Mouse (Mus musculus) liver, embryonic 13.5 days (tissue): Measurements from ENCODE around the gene Txlnb. TPM values are rescaled to one million over a fixed set of nuclear protein-coding genes. Genes with fewer than 3 reads are reported as not detected.
"Not testable (repeated sequence)": the region's sequence is repeated elsewhere in the genome, so short reads cannot be mapped to it uniquely, and the experiment has no call there.

Source experiments
- ATAC-seq: fragments of 200-750 bp; cut with Nextera tagmentation; 2 replicates; pipeline ENCODE4 v1.8.0; 2017; ENCODE audit warnings: low read depth, mild to moderate bottlenecking, moderate number of reproducible peaks, moderate library complexity
- DNase-seq: peaks from one replicate; pipeline ENCODE4 v3.0.0; 2022
- H3K27ac ChIP-seq: fragments of 300-500 bp; sonication (generic); 2 replicates; pipeline ENCODE4 v1.5.1; 2015; ENCODE audit warnings: moderate library complexity, mild to moderate bottlenecking, inconsistent platforms
- H3K27me3 ChIP-seq: fragments of 300-500 bp; sonication (generic); 2 replicates; pipeline ENCODE4 v1.6.1; 2015; ENCODE audit warnings: mild to moderate bottlenecking, inconsistent platforms
- H3K36me3 ChIP-seq: fragments of 300-500 bp; sonication (generic); 2 replicates; pipeline ENCODE4 v1.6.1; 2015; ENCODE audit warnings: mild to moderate bottlenecking, inconsistent platforms
- H3K4me1 ChIP-seq: fragments of 300-500 bp; sonication (generic); replicated peaks from 2 replicates; pipeline ENCODE4 v1.6.1; 2015; ENCODE audit warnings: inconsistent platforms
- H3K4me2 ChIP-seq: fragments of 300-500 bp; sonication (generic); 2 replicates; pipeline ENCODE4 v1.6.1; 2015; ENCODE audit warnings: inconsistent platforms, mild to moderate bottlenecking, moderate library complexity
- H3K4me3 ChIP-seq: fragments of 300-500 bp; sonication (generic); replicated peaks from 2 replicates; pipeline ENCODE4 v1.5.1; 2015; ENCODE audit warnings: mild to moderate bottlenecking, inconsistent platforms
- H3K9ac ChIP-seq: fragments of 300-500 bp; sonication (generic); 2 replicates; pipeline ENCODE4 v1.6.1; 2015; ENCODE audit warnings: mild to moderate bottlenecking, inconsistent platforms
- H3K9me3 ChIP-seq: fragments of 300-500 bp; sonication (generic); replicated peaks from 2 replicates; pipeline ENCODE4 v1.6.1; 2016; ENCODE audit warnings: inconsistent platforms
- WGBS: fragments of 180-500 bp; shearing (Covaris S2); methylation state at CpG from one replicate; pipeline ENCODE4 v1.1.7; 2015; ENCODE audit not compliant: insufficient replicate concordance; 5-methylcytosine and 5-hydroxymethylcytosine counted together
- polyA plus RNA-seq: library from polyadenylated mRNA; unstranded; fragments of >200 nt; fragmentation: Nextera tagmentation; extraction: Ambion mirVana; gene quantifications from 2 replicates; pipeline ENCODE4 v1.2.1, GENCODE M21; 2015

The Txlnb gene
- polyA plus RNA-seq = 0.16 and 0.19 TPM in 2 replicates

DNA sequence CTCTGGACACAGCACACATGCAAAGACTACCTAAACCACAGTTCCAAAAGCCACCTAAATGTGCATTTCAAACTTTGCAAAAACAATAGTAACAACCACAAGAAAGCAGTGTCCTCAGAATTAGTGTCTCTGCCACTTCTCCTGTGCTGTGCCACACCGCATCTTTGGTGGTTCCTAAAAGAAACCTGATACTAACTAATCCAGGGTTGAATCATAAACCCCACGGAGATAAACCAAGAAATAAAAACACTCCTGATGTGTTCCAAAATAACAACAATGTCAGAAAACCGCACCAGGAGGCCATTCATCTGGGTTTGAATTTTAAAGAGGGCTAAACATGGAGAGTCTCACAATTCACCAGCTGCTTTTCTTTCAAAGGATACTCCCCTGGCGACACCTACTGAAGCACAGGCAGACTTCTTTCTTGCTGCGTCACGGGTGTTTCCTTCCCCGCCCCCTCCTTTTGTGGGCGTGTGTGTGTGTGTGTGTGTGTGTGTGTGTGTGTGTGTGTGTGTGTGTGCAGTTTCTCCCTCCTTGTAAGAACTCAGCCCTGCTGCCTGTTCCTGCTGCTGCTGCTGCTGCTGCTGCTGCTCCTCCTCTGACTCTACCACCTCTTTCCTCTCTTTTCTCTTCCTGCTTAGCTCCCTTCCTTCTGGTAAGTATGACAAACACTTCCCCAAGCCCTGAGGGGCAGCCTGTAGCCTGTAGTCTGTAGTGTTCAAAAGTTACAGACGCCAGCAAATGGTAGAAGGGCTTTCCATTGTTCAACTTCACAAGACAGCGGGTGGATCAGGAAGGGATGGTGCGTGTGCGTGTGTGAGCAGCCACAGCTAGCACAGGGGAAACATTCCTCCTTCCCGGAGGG is at the start of gene Txlnb:
TSS of gene Txlnb (plus strand) at position 460 of the 865 bp plus-strand sequence.
- Histone ChIP-seq H3K27me3 (no peaks in the 10 kb centered on the region), H3K4me3 (no peak within 1 kb of the TSS), H3K27ac (no peak within 1 kb of the TSS), H3K4me1 (peaks cover 4% of the 10 kb centered on the region; the same call in 1 of the 2 replicates), H3K4me2 (peak within 1 kb of the TSS; percentile 32), H3K9me3 (no peaks in the 10 kb centered on the region), H3K9ac (no peak within 1 kb of the TSS), H3K36me3 (no peaks in the 10 kb centered on the region)
- ATAC-seq (peak; percentile 68), DNase-seq (peak; percentile 6)
- 13% methylated on average over 12 of the region's 13 CpGs for WGBS

DNA sequence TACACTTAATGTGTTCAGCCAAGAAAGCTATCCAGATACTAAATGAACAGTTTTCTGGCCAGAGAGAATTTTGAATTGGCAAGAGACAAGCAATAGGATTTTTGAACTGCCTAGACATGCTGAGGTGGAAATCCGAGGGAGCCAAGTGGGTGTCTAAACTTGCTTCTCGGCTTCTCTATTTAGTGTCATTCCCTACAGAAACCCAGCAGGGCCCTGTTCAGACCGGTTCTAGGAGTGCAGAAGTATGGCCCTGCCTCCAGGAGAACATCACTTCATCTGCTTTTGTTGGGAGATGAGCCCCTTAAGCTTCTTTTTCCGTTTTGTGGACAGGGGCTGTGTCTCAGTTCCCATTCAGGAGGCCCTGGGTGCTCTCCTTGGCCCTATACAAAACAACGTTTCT is 43.5 kb upstream of the Txlnb start:
- H3K9me3 ChIP-seq = no peaks in the 10 kb centered on the region
- no peak overlapping the region for H3K9ac ChIP-seq
- no peaks in the 10 kb centered on the region for H3K27me3 ChIP-seq
- 58% methylated on average over 5 of the region's 5 CpGs for WGBS
- DNase-seq (no peak), ATAC-seq (no peak)
- H3K4me2 ChIP-seq = no peak overlapping the region
- no peaks in the 10 kb centered on the region for H3K36me3 ChIP-seq
- no peak overlapping the region for H3K4me3 ChIP-seq
- no peak overlapping the region for H3K27ac ChIP-seq
- no peaks in the 10 kb centered on the region for H3K4me1 ChIP-seq

DNA sequence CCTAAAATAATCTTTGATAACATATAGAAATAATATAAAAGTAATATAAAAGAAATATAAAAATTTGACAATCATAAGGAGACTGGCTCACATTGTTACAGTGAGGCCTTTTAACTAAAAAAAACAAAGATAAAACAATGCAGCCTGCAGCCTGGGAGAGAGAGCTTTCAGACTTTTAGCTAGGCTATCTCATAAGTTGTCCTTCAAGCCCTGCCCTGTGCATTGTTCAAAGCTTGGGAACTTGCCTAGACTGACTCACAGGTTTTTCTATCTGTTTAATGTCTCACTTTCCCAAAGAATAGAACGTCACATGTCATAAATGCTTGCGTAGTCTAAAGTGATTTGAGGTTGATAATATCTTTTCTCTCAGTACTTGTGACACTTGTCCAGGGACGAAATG is 36.3 kb upstream of the Txlnb start:
- Histone ChIP-seq H3K4me3 (no peak overlapping the region), H3K27me3 (no peaks in the 10 kb centered on the region), H3K36me3 (no peaks in the 10 kb centered on the region), H3K27ac (no peak overlapping the region), H3K4me1 (no peaks in the 10 kb centered on the region), H3K9me3 (no peaks in the 10 kb centered on the region), H3K9ac (no peak overlapping the region), H3K4me2 (no peak overlapping the region)
- DNase-seq = no peak
- 65% methylated on average over 3 of the region's 3 CpGs for WGBS
- no peak for ATAC-seq

DNA sequence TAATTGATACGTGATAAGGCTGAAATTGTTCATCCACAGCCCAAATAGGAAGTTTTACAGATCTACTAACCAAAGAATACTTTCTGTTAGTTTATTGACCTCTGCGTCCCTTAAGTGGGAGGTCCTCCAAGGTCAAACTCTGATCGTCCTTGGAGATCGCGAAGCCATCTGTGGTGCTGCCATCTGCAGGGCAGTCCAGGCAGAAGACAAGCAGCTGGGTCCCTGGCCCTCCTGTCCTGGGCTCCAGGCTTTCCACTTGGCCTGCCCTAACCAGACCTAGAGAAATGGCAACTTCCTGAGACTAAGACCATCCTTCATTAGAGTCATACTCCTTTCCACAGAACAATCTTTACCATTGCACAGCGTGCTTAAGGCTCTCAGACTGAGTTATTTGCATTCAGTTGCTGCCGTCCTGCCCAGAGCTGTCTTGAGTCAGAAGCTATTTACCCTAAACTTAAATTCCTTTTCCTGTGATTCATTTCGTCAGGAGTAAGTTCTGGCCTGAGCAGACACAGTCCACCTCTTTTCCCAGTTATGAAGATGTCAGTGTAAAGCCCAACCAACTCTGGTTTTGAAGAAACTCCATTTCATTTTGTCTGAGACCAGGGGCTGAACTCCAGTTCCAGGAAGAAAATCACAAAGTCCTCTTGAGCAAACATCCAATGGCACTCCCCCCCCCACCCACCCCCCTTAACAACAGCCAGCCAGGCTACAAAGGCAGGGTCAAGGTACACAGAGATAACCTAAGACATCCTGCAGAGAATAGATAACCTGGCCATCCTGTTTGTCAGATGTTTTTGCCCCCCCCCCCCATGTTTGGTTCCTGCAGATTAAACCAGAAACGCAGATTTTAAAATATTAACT is 35.0 kb upstream of the Txlnb start:
- no peak overlapping the region for H3K9ac ChIP-seq
- no peak overlapping the region for H3K4me2 ChIP-seq
- no peaks in the 10 kb centered on the region for H3K9me3 ChIP-seq
- no peak overlapping the region for H3K4me3 ChIP-seq
- peak overlapping the region; percentile 25; the same call in 1 of the 2 replicates for H3K27ac ChIP-seq
- no peaks in the 10 kb centered on the region for H3K27me3 ChIP-seq
- WGBS = 52% methylated on average over 9 of the region's 9 CpGs
- no peaks in the 10 kb centered on the region for H3K36me3 ChIP-seq
- ATAC-seq = peak; percentile 54; the same call in 1 of the 2 replicates
- no peaks in the 10 kb centered on the region for H3K4me1 ChIP-seq
- DNase-seq = no peak

DNA sequence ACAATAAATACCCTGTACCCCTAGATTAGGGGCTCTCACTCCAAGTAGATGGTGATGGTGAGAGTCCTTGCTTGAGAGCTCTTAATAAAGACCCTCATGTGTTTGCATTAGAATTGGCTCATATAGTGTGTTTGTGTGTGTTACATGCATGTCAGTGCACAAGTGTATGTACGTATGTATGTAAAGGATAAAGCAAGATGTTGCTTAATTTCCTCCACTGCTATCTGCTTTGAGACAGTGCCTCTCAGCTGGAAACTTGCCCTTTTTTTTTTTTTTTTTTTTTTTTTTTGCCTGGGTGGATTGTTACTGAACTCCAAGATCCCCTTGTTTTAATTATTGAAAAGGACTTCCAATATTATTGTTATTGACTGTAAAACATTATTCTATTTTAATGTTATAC is 34.4 kb upstream of the Txlnb start:
- Histone ChIP-seq H3K4me3 (no peak overlapping the region), H3K4me1 (no peaks in the 10 kb centered on the region), H3K9me3 (no peaks in the 10 kb centered on the region), H3K4me2 (no peak overlapping the region), H3K9ac (no peak overlapping the region), H3K27ac (no peak overlapping the region), H3K36me3 (no peaks in the 10 kb centered on the region), H3K27me3 (no peaks in the 10 kb centered on the region)
- no peak for DNase-seq
- 0 out of 2 replicates have a peak, but pooled peaks have one; percentile 7 for ATAC-seq
- 44% methylated on average over 1 of the region's 1 CpGs for WGBS

DNA sequence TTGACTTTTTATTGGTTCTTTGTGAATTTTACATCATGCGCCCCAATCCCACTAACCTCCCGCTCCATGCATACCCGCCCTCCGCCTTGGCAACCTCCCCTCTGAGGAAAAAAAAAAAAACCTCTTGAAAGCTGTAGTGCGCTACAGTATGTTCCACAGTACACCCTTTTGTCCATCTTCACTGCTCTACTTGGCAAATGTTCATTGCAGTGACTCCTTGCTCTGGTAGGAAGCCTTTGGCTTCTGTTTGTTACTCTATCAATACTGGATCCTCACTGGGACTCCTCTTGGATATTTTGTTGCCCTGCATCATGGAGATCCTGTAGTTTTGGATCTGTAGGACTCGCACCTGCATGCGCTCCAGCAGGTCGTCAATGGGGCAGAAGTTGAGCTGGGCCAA is 33.1 kb upstream of the Txlnb start:
- Histone ChIP-seq H3K4me3 (no peak overlapping the region), H3K36me3 (no peaks in the 10 kb centered on the region), H3K9ac (no peak overlapping the region), H3K27me3 (no peaks in the 10 kb centered on the region), H3K9me3 (no peaks in the 10 kb centered on the region), H3K27ac (no peak overlapping the region), H3K4me2 (no peak overlapping the region), H3K4me1 (no peaks in the 10 kb centered on the region)
- DNase-seq (no peak), ATAC-seq (no peak)
- 84% methylated on average over 8 of the region's 8 CpGs for WGBS

DNA sequence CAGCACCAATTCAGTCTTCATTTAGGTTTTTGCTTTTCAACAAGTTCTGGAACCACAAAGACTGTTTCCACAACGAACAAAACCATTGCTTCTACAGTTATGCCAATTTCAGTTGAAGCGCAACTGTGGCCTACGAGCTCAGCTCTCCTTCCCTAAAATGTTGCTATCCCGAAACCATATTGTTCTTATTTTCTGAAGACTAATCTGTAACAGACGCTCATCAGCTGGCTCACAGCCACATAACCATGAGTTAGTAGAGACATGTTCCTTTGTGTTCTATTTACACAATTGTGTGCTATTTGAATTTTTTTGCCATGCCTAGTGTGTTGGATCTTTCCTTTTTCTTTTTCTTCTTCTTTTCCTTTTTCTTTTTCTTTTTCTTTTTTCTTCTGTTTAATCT is 26.2 kb upstream of the Txlnb start:
- DNase-seq (no peak), ATAC-seq (no peak)
- 65% methylated on average over 5 of the region's 5 CpGs for WGBS
- H3K9me3 ChIP-seq = no peaks in the 10 kb centered on the region
- no peak overlapping the region for H3K4me3 ChIP-seq
- no peaks in the 10 kb centered on the region for H3K36me3 ChIP-seq
- H3K27ac ChIP-seq = no peak overlapping the region
- H3K9ac ChIP-seq = no peak overlapping the region
- no peak overlapping the region for H3K4me2 ChIP-seq
- no peaks in the 10 kb centered on the region for H3K27me3 ChIP-seq
- no peaks in the 10 kb centered on the region for H3K4me1 ChIP-seq

DNA sequence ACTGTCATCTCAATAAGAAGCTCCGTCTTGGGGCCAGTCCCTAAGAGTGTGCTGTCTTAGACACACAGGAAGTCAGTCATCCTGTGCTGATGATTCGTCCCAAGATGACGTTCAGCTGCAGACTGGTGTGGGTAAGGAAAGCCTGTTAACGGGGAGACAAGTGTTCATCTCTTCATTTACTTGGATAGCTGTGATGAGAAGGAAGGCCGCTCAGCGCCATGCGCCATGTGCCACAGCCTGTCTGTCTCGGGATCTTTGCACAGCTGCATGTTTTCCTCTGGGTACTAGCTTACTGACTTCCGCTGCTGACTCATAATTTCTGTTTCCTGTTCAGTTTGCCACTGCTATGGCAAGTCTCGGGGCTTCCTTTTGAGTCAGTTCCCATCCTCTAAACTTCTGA is 23.7 kb upstream of the Txlnb start:
- ATAC-seq (no peak), DNase-seq (peak; percentile 8)
- Histone ChIP-seq H3K4me2 (no peak overlapping the region), H3K9me3 (no peaks in the 10 kb centered on the region), H3K9ac (no peak overlapping the region), H3K27me3 (no peaks in the 10 kb centered on the region), H3K27ac (no peak overlapping the region), H3K36me3 (no peaks in the 10 kb centered on the region), H3K4me3 (no peak overlapping the region), H3K4me1 (no peaks in the 10 kb centered on the region)
- WGBS = 29% methylated on average over 10 of the region's 10 CpGs

DNA sequence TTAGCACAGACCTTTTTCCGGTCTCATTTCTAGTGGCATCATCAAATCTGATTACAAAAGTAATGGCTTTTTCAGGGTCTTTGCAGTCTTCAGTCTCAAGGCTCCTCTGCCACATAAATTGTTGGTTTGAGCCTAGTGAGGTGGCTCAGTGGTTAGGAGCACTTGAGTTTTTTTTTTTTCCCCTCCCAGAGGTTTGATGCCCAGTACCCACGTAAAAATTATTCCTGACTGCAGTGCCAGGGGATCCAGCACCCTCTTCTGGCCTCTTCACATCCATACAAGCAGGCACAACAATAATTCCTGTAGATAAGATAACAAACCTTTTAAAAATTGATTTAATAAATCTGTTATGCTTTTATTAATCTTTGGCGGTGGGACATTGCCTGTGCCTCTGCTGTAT is 21.7 kb upstream of the Txlnb start:
- no peaks in the 10 kb centered on the region for H3K9me3 ChIP-seq
- WGBS = 69% methylated on average over 3 of the region's 3 CpGs
- H3K4me3 ChIP-seq = no peak overlapping the region
- no peaks in the 10 kb centered on the region for H3K36me3 ChIP-seq
- H3K4me2 ChIP-seq = no peak overlapping the region
- no peak overlapping the region for H3K27ac ChIP-seq
- DNase-seq (no peak), ATAC-seq (no peak)
- no peaks in the 10 kb centered on the region for H3K4me1 ChIP-seq
- no peaks in the 10 kb centered on the region for H3K27me3 ChIP-seq
- no peak overlapping the region for H3K9ac ChIP-seq

DNA sequence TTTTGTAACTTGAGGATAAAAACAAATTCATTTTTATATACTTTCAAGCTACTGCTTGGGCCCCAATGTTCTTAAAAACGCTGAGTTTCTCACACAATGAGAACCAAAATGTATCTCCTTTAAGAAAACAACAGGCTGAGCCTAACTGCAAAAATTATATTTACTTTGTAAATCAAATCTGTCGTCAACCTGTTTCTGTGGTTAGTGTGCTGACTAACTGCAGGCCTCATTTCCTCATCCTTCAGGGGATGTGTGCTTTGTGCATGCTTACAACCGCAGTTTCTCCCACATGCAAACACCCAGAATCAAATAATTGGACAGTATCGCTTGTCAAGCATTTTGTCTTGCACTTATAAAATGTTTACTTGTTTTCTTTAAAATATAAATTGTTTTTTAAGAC is 20.9 kb upstream of the Txlnb start:
- Histone ChIP-seq H3K4me1 (no peaks in the 10 kb centered on the region), H3K4me2 (no peak overlapping the region), H3K27me3 (no peaks in the 10 kb centered on the region), H3K36me3 (no peaks in the 10 kb centered on the region), H3K4me3 (no peak overlapping the region), H3K27ac (no peak overlapping the region), H3K9ac (no peak overlapping the region), H3K9me3 (no peaks in the 10 kb centered on the region)
- DNase-seq = no peak
- no peak for ATAC-seq
- 33% methylated on average over 4 of the region's 4 CpGs for WGBS

DNA sequence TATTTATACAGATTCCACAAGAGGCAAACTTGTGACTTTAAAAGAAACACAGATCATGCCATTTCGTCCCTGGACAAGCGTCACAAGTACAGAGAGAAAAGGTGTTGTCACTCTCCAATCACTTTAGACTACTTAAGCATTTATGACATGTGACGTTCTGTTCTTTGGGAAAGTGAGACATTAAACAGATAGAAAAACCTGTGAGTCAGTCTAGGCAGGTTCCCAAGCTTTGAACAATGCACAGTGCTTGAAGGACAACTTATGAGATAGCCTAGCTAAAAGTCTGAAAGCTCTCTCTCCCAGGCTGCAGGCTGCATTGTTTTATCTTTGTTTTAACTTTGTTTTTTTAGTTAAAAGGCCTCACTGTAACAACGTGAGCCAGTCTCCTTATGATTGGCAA is 19.3 kb upstream of the Txlnb start:
- not testable (repeated sequence) for H3K4me2 ChIP-seq, ATAC-seq, H3K4me1 ChIP-seq, DNase-seq, H3K9me3 ChIP-seq, H3K4me3 ChIP-seq, H3K27me3 ChIP-seq, H3K9ac ChIP-seq, H3K27ac ChIP-seq, H3K36me3 ChIP-seq
- 55% methylated on average over 4 of the region's 4 CpGs for WGBS
